Mouse (Mus musculus) olfactory bulb, adult 2 months (tissue): ENCODE results near the gene Sox6. TPM values are rescaled to one million over a fixed set of nuclear protein-coding genes. Genes with fewer than 3 reads are reported as not detected.

Experiments
- H3K27ac ChIP-seq: fragments of 200-500 bp; 2 replicates; pipeline ENCODE4 v1.5.1; 2012; ENCODE audit warnings: low read depth, low read length; ENCODE audit not compliant: insufficient read depth
- H3K4me1 ChIP-seq: fragments of 200-500 bp; 2 replicates; pipeline ENCODE4 v1.6.1; 2012; ENCODE audit warnings: low read length; ENCODE audit not compliant: control insufficient read depth, insufficient read depth
- H3K4me3 ChIP-seq: fragments of 200-500 bp; 2 replicates; pipeline ENCODE4 v1.5.1; 2012; ENCODE audit warnings: mild to moderate bottlenecking, low read depth, low read length, moderate library complexity; ENCODE audit not compliant: insufficient read depth
- CTCF ChIP-seq: fragments of 200-500 bp; IDR thresholded peaks from 2 replicates; pipeline ENCODE4 v1.5.1; 2012; ENCODE audit warnings: low read depth, mild to moderate bottlenecking, low read length, moderate library complexity; ENCODE audit not compliant: insufficient read depth
- POLR2A ChIP-seq: fragments of 200-500 bp; IDR thresholded peaks from 2 replicates; pipeline ENCODE4 v1.6.1; 2012; ENCODE audit warnings: mild to moderate bottlenecking, low read depth, low read length, moderate library complexity; ENCODE audit not compliant: insufficient read depth
- WGBS: fragments of 180-500 bp; shearing (Covaris S2); methylation state at CpG from one replicate; pipeline ENCODE4 v1.1.7; 2018; 5-methylcytosine and 5-hydroxymethylcytosine counted together
- polyA plus RNA-seq: library from polyadenylated mRNA; stranded (reverse); fragments of >200 nt; gene quantifications from 2 replicates; pipeline ENCODE4 v1.2.4, GENCODE M21; 2012; ENCODE audit warnings: low replicate concordance; ENCODE audit not compliant: missing spikeins, insufficient read depth, insufficient read length

The Sox6 gene
- polyA plus RNA-seq, 1 experiment = not detected

- WGBS = 94% methylated on average over 3 of the region's 3 CpGs
- TF ChIP-seq POLR2A = no peak
- no peak for TF ChIP-seq CTCF
- no peak overlapping the region for H3K27ac ChIP-seq
- no peaks in the 10 kb centered on the region for H3K4me1 ChIP-seq
- no peak overlapping the region for H3K4me3 ChIP-seq
Observed at GRCm38 (mm10) chr7:115472850-115473249, 565.7 kb downstream of the Sox6 start.

DNA sequence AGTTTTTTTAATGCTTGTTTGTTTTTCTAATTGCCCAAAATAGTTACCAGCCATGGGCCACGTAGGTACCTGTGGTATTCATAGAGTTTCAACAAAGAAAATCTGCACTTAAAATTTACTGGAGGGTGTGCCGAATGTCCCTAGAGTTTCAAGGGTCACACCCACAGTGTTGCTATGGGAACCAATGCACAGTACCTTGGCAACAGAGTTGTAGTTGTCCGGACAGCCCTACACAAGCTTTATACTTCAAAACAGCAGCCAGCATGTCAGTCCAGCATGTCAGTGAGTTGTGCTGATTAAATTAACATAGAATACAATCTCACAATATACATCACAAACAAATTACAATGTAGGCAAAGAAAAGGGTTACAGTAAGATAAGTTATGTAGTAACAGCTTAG, 567.1 kb downstream of the Sox6 start:
- no peaks in the 10 kb centered on the region for H3K4me1 ChIP-seq
- 74% methylated on average over 3 of the region's 3 CpGs for WGBS
- no peak overlapping the region for H3K27ac ChIP-seq
- H3K4me3 ChIP-seq = no peak overlapping the region
- TF ChIP-seq CTCF (no peak), POLR2A (no peak)

GRCm38 (mm10) chr7:115466811-115467210, 571.8 kb downstream of the Sox6 start:
- no peak for TF ChIP-seq POLR2A
- no peak for TF ChIP-seq CTCF

GRCm38 (mm10) chr7:115463367-115463766, 575.2 kb downstream of the Sox6 start:
- 88% methylated on average over 2 of the region's 2 CpGs for WGBS
- no peak for TF ChIP-seq CTCF
- no peak for TF ChIP-seq POLR2A
- no peak overlapping the region for H3K27ac ChIP-seq
- H3K4me1 ChIP-seq = no peaks in the 10 kb centered on the region
- H3K4me3 ChIP-seq = no peak overlapping the region

More at GRCm38 (mm10) chr7:115466811-115467210, 571.8 kb downstream of the Sox6 start:
- Histone ChIP-seq H3K4me1 (no peaks in the 10 kb centered on the region), H3K4me3 (no peak overlapping the region), H3K27ac (no peak overlapping the region)
- WGBS = 81% methylated on average over 6 of the region's 6 CpGs

DNA sequence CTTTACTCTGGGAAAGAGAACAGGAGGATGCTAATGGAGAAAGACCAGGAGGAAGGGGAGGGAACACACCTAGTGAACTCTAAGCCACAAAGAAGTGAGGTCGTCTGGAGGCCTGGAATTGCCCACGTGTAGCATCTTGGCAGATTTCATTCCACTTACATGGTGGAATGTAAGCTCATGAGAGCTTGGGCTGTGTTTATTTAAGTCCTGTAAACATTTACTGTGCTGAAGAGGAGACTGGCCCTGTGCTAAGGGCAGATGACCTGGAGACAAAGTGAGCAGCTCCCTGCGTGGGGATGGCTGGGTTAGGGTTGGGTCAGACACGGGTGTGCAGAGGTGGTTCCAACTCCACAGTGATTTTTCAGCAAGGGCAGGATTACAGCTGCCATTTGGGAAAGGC, 576.3 kb downstream of the Sox6 start:
- WGBS = 85% methylated on average over 4 of the region's 4 CpGs
- TF ChIP-seq POLR2A = no peak
- no peak for TF ChIP-seq CTCF
- H3K4me1 ChIP-seq = no peaks in the 10 kb centered on the region

DNA sequence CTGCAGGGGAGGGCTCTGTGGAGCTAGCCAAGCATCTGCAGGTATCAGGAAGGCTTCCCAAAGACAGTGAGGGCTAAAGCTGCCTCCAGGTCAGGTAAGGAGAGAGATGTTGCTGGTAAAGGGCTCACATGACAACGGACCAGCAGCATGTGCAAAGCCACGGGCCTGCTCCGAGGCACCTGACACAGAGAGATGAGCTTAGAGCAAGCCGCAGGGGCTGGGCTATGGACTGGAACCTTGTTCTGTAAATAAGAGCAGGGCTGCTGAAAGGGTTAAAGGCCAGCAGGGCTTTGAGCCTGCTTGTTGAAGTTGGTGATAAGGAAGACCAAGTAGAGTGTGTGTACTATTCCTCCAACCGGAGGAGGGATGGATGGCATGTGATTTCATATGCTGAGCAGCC, 583.6 kb downstream of the Sox6 start:
- Histone ChIP-seq H3K27ac (no peak overlapping the region), H3K4me3 (no peak overlapping the region), H3K4me1 (peaks cover 9% of the 10 kb centered on the region; the same call in 1 of the 2 replicates)
- WGBS = 97% methylated on average over 5 of the region's 5 CpGs
- TF ChIP-seq CTCF (no peak), POLR2A (no peak)

More for the DNA sequence above, 576.3 kb downstream of the Sox6 start:
- Histone ChIP-seq H3K4me3 (no peak overlapping the region), H3K27ac (no peak overlapping the region)

DNA sequence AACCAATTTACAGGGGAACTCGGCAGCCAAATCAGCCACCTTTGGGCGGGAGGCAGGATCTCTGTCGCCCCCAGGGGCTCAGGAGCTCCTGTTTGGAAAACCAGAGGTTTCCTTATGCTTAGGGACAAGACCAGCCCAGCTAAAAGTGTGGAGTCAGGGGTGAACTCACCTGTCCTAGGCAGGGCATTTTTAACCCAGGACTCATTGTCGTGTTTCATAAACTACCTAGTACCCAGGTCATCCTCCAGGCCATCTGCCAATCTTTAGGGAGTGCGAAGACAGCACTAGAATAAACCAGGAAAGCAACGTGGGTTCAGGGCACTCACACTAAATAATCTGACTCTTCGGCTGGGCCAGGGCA, 584.9 kb downstream of the Sox6 start:
- Histone ChIP-seq H3K4me1 (peaks cover 10% of the 10 kb centered on the region; the same call in 1 of the 2 replicates), H3K27ac (no peak overlapping the region), H3K4me3 (no peak overlapping the region)
- TF ChIP-seq CTCF = no peak
- TF ChIP-seq POLR2A = no peak
- WGBS = 85% methylated on average over 7 of the region's 7 CpGs

DNA sequence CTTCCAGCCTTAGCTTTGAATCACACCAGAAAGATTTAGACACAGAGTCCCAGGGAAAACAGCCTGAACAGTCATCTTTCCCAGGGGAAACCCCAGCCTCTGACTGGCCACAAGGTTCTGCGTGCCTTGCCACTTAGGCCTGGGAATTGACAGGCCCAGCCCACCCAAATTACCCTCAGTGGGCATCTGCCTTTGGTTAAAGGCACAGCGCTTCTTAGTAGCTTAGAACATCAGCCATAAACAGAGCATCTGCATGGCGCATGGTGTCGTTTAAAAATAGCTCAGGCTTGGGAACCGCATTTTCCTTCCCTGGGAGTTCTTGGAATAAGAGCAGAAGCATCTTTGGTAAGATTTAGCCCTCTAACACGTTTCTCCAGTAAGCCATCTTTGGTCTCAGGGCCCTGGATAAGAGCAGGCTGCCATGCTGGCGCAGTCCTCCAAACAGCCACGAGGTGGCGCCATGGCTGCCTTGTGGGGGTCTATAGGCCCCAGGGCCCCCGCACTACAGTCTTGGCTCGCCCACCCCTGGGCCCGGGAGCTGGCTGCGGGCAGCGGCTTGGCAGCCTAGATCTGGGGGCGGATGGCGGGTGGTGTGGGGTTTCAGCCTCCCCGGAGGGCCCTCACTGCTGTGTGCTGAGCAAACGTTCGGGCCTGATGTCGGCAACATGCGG, 585.4 kb downstream of the Sox6 start:
- Histone ChIP-seq H3K4me1 (peaks cover 10% of the 10 kb centered on the region; the same call in 1 of the 2 replicates), H3K4me3 (no peak overlapping the region), H3K27ac (no peak overlapping the region)
- TF ChIP-seq POLR2A = no peak
- peak; percentile 43; the same call in 1 of the 2 replicates for TF ChIP-seq CTCF
- 37% methylated on average over 21 of the region's 21 CpGs for WGBS

DNA sequence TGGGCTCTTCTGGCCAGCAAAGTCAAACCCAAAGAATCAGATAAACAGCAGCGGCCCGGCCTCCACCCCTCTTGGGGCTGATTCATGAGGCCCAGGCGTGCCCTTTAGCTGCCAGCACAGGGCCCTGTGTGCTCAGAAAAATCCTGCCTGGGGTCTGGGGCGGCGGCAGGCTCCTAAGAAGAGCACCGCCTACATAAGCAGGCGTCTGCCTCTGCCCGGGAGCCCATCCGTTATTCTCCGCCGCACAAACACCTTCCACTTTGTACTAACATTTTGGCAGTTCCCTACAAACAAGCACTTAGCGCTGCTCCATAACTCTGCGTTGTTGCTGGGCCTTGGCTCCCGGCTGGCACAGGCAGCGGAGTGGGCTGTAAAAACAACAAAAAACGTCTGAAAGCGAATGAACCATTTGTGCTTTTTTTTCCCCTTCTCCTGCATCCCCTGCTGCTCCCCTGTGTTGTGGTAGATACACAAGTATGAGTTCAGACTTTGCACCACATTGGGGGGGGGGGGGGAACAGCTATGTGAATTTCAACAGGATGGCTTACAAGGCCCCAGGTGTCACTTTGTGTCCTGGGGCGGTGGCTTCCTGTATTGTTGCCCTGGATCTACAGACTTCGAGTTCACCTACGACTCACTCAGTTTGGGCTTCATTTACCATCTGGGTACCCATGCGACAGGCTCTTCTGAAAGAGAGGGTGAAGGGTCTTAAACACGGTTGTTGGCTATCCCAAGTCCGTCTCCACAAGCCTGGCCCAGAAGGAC, 588.0 kb downstream of the Sox6 start:
- TF ChIP-seq CTCF = no peak
- no peak for TF ChIP-seq POLR2A
- 48% methylated on average over 23 of the region's 23 CpGs for WGBS
- Histone ChIP-seq H3K4me1 (peaks cover 10% of the 10 kb centered on the region; the same call in 1 of the 2 replicates), H3K27ac (no peak overlapping the region), H3K4me3 (no peak overlapping the region)
